Mouse (Mus musculus) megakaryocyte, embryonic 14.5 days (primary cell): ENCODE measurements at regions not wholly inside any gene's neighbourhood (a gene's known extent, or its start where the extent isn't known, plus 50 kb on each side); places are given as distances from the start of the nearest gene placed in this dataset.

Experiments used
- FLI1 ChIP-seq: IDR thresholded peaks from 2 replicates; pipeline ENCODE4 v1.6.1; 2012; ENCODE audit warnings: low read length, inconsistent platforms, mixed read lengths
- GATA1 ChIP-seq: IDR thresholded peaks from 3 replicates; pipeline ENCODE4 v1.6.1; 2012; ENCODE audit warnings: mixed read lengths, low read length, inconsistent platforms, borderline replicate concordance

- TF ChIP-seq FLI1 (no peak), GATA1 (no peak)
These were observed 162.3 kb upstream of the Atp5g3 start for GRCm38 (mm10) chr2:74073396-74073795.
